Mouse (Mus musculus): Measurements from ENCODE around the gene Pkp3.

GRCm38 (mm10) chr7:141063353-141063752 lies 14.7 kb upstream of the Pkp3 start:
- TF ChIP-seq POLR2A (IDR thresholded peaks at IDR 0.05; ENCODE audit: borderline replicate concordance, low read depth, low read length) (no peak), CTCF (IDR thresholded peaks at IDR 0.05; ENCODE audit: low read depth, low read length) (no peak)
